Mouse (Mus musculus) Patski (cell line): ENCODE measurements around the gene Slc35a1. TPM values are rescaled to one million over a fixed set of nuclear protein-coding genes. Genes with fewer than 3 reads are reported as not detected.
"Not testable (repeated sequence)": the region's sequence is repeated elsewhere in the genome, so short reads cannot be mapped to it uniquely, and the experiment has no call there.

ENCODE experiments used
- ATAC-seq: fragments of 100-300 bp; one replicate; pipeline ENCODE4 v1.8.0; 2021
- CTCF ChIA-PET: fragments of 350-600 bp; sonication (Branson Sonifier 250); formaldehyde crosslinking; loops from one replicate; lab custom pipeline; 2022; ENCODE audit warnings: inconsistent platforms; lab: Charles Lee
- POLR2A ChIA-PET: fragments of 350-600 bp; sonication (Branson Sonifier 250); formaldehyde crosslinking; loops from one replicate; lab custom pipeline; 2022; ENCODE audit warnings: antibody characterized with exemption, inconsistent platforms; lab: Charles Lee
- DNase-seq: peaks from one replicate; pipeline ENCODE4 v3.0.0-alpha.2; 2011; ENCODE audit warnings: low read depth, low spot score
- H3K27me3 ChIP-seq: fragments of 371-371 bp; one replicate; pipeline ENCODE4 v1.5.1; 2021
- CTCF ChIP-seq: fragments of 100-300 bp; IDR thresholded peaks from one replicate; pipeline ENCODE4 v1.5.1; 2021
- in situ Hi-C: fragments of 300-500 bp; cut with MboI; formaldehyde crosslinking; loops from 3 replicates; pipeline ENCODE4 v1.11.1; 2018; ENCODE audit warnings: low pct_unique_long_range_greater_than_20kb, mixed read lengths
- polyA plus RNA-seq: library from polyadenylated mRNA; unstranded; gene quantifications from one replicate; pipeline ENCODE4 v1.2.3, GENCODE M21; 2021

The Slc35a1 gene
- 20.6 TPM for polyA plus RNA-seq

DNA sequence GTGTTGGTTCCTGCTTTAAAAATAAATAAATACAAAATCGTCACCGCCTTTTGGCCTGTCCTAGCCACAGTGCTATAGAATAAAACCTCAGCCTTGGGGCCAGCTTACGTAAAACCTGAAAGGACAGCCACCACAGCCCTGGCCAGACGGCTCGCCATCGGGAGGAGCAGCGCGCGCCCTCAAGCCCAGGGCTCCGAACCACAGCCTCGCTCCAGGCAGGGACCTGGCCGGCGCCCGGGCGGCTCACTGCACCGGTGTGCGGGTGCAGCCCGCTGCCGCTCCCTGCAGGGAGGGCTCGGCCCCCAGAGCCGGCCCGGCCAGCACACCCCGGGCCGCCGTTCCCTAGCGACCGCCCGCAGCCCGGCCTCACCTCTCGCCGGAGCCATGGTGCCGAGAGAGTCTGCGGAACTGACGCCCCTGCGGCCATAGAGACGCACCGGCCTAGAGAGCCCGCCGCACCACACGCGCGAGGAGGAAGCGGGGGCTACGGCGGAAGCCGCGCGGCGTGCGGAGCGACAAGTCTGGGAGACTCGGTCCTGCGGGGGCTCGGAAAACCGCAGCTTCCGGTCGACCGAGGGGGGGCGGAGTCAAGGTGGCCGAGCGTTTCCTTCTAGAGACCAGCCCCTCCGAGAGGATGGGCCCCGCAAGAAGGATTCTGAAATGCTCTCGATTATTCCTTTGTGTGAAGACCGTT, at the start of gene Slc35a1:
TSS of gene Slc35a1 (minus strand) at position 565 of the 694 bp plus-strand sequence.
- TF ChIP-seq CTCF: no peak
- peak; percentile 96 for ATAC-seq
- H3K27me3 ChIP-seq: no peaks in the 10 kb centered on the region
- peak; percentile 25 for DNase-seq
- POLR2A ChIA-PET: no interaction called here
- CTCF ChIA-PET: no interaction called here
- in situ Hi-C loops: loop anchor here (25.0 kb wide), 1 partner anchor 225 kb away; no protein-coding TSS in a partner anchor

DNA sequence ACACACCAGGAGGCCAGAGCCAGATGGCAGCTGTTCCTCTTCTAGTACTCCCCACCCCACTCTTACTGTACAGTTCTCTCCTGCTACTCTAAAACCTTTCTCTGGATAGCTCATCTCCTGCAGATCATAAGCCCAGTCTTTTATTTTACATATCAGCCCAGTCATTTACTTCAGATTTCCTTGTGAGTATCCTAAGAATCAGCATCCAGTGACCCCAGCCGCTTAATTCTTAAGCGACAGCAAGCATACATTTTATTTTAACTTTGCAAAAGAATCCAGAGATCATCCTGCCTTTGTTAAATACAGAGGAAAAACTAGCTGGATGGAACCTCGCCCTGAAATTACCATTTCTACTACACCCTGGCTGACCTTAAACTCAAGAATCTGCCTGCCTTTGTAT, 47.2 kb upstream of the Slc35a1 start:
- no peak for DNase-seq
- in situ Hi-C loops: no loop called here
- ChIA-PET CTCF (no interaction called here), POLR2A (no interaction called here)
- no peak for TF ChIP-seq CTCF
- peaks cover 10% of the 10 kb centered on the region for H3K27me3 ChIP-seq
- no peak for ATAC-seq

DNA sequence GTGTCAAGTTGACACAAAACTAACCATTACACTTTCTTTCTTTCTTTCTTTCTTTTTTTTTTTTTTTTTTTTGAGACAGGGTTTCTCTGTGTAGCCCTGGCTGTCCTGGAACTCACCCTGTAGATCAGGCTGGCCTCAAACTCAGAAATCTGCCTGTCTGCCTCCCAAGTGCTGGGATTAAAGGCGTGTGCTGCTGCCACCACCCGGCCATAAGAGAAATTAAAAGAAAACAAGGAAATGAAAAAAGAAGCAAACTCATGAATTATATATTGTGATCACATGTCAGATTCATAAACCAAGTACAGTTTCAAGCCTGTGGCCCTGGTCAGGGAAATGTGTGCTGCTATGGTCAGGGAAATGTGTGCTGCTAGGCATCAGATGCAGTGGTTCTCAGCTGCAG, 46.2 kb upstream of the Slc35a1 start:
- CTCF ChIA-PET, DNase-seq, H3K27me3 ChIP-seq, ATAC-seq, in situ Hi-C loops, POLR2A ChIA-PET: not testable (repeated sequence)

DNA sequence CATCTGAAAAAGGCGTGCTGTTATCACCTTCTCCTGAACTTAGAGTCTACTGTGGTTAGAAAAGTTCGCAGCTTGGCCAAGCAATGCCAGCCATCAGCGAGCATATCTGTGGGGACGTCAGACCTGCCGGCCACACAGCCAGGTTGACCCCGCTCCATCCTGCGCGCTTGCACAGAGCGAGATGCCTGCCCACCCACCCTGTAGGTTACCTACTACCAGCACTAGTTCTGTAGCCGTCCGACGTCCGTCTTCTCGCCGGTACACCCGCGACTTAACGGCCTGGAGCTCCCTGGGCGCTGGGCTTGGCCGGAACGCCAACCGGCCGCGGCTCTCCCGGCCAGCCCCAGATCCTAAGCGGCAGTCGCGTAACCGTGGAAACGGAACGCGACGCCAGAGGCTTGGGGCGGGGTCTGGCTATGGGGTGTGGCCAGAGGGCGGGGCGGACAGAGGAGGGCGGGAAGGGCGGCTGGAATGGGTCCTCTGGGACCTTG, 42.7 kb upstream of the Slc35a1 start, which contains the start of gene Cfap206:
TSS of gene Cfap206 (minus strand) at position 356 of the 491 bp plus-strand sequence.
- DNase-seq (no peak), ATAC-seq (peak; percentile 87)
- no peak for TF ChIP-seq CTCF
- ChIA-PET CTCF (no interaction called here), POLR2A (no interaction called here)
- in situ Hi-C loops: no loop called here
- peaks cover 4% of the 10 kb centered on the region for H3K27me3 ChIP-seq

DNA sequence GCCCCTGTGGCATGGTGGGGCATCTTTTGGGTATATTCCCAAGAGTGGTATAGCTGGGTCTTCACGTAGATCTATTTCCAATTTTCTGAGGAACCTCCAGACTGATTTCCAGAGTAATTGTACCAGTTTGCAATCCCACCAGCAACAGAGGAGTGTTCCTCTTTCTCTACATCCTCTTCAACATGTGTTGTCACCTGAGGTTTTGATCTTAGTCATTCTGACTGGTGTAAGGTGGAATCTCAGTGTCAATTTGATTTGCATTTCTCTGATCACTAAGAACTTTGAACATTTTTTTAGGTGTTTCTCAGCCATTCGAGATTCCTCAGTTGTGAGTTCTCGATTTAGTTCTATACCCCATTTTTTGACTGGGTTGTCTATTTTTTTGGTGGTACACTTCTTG, 38.5 kb upstream of the Slc35a1 start:
- ATAC-seq, POLR2A ChIA-PET, H3K27me3 ChIP-seq, in situ Hi-C loops, CTCF ChIA-PET, DNase-seq: not testable (repeated sequence)

DNA sequence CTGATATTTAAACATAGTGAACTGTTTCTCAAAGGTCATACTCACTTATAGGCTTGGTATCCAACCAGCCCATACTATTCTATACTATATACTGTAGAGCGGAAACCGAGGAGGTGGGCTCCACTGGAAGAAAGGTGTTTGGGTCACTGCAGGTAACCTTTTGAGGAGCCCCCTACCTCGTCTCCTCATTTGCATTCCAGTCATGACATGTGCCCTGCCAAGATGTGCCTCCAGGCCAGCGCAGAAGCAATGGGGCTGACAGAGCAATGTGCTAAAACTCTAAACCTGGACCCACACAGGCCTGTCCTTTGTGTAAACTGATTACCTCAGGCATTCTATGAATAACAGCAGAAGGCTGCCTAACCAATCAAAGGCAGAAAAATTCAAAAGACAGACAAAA, 37.1 kb upstream of the Slc35a1 start:
- in situ Hi-C loops: no loop called here
- POLR2A ChIA-PET: no interaction called here
- CTCF ChIA-PET: no interaction called here

DNA sequence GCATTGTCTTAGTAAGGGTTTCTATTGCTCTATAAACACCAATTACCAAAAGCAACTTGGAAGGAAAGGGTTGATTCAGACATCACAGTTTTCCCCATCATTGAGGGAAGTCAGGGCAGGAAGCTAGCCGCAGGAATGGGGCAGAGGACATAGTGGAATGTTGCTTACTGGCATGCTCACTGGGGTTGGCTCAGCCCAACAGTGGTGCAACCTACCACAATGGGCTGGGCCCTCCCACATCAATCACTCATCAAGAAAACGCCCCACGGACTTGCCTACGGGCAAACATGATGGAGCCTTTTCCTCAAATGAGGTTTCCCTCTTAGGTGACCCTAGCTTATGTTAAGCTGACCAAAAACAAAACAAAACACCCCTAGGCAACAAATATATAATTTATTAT, 35.9 kb upstream of the Slc35a1 start:
- peaks cover 4% of the 10 kb centered on the region for H3K27me3 ChIP-seq
- ATAC-seq (no peak), DNase-seq (no peak)
- POLR2A ChIA-PET: no interaction called here
- in situ Hi-C loops: no loop called here
- TF ChIP-seq CTCF: no peak
- CTCF ChIA-PET: no interaction called here

More for the DNA sequence above, 37.1 kb upstream of the Slc35a1 start:
- TF ChIP-seq CTCF: no peak
- DNase-seq: no peak
- no peak for ATAC-seq
- peaks cover 4% of the 10 kb centered on the region for H3K27me3 ChIP-seq

DNA sequence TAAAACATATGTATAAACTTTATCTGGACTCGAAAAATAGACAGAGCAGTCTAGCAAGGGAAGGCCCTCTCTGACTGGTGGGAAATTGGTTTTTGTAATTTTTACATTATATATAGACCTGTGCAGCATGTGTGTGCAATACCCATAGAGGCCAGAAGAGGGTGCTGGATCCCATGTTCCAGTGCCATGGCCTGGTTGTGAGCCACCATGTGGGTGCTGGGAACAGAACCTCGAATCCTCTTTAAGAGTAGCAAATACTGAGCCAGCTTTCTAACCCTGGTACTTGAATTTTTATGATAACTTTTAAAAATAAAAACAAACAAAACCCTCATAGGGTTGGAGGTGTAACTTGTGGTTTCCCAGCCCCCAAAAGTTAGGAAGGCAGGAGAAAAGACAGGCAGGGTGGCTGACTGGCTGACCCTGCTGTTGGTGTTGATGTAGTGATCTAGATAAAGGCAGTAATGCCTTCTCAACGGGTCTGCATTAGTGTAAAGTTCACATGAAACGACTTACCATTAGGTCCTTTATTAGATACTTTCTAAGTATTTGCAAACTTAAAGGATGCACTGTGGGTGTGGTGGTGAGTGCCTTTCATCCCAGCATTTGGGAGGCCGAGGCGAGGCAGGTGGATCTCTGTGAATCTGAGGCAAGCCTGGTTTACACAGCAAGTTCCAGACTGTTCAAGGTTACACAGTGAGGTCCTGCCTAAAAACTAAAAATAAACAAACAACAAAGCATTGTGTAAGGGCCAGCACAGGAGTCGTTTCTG, 33.1 kb upstream of the Slc35a1 start:
- ChIA-PET CTCF (no interaction called here), POLR2A (no interaction called here)
- H3K27me3 ChIP-seq: no peaks in the 10 kb centered on the region
- DNase-seq: no peak
- in situ Hi-C loops: no loop called here
- no peak for ATAC-seq
- TF ChIP-seq CTCF: no peak

DNA sequence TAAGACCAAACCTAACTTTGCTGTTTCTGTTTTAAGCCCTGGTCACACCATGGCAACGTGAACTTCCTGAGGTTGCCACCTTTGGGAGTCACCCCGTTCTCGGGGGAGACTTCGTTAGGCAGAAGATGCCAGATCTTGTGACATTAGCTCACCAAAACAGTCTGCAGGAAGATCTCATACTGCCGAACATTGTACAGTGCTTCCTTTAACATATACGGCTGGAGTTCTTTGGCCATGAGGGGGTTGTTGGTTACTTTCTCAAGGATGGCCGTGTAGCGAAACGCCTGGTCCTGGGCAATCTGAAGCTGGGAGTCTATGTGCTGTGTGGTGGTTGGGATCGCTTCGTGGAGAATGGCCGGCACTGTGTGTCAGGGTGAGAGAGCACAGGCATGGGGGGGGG, 32.2 kb upstream of the Slc35a1 start:
- POLR2A ChIA-PET: no interaction called here

DNA sequence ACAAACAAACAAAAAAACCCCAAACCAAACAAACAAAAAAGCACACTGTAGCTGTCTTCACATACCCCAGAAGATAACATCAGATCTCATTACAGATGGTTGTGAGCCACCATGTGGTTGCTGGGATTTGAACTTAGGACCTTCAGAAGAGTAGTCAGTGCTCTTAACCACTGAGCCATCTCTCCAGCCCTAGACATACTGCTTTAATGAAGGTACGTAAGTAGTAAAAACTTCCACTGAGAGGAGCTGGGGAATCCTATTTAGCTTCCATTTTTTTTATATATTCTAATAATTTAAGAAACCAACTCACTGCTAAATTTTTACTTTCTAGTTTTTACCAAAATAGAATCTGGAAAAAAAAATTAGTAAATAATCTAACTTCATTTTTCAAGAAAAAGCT, 27.8 kb upstream of the Slc35a1 start:
- ChIA-PET CTCF (no interaction called here), POLR2A (no interaction called here)
- in situ Hi-C loops: no loop called here
- ATAC-seq (no peak), DNase-seq (no peak)
- TF ChIP-seq CTCF: no peak
- H3K27me3 ChIP-seq: no peaks in the 10 kb centered on the region

More for the DNA sequence above, 32.2 kb upstream of the Slc35a1 start:
- in situ Hi-C loops: no loop called here
- no peak for DNase-seq
- no peaks in the 10 kb centered on the region for H3K27me3 ChIP-seq
- no peak for ATAC-seq
- CTCF ChIA-PET: no interaction called here
- TF ChIP-seq CTCF: no peak

DNA sequence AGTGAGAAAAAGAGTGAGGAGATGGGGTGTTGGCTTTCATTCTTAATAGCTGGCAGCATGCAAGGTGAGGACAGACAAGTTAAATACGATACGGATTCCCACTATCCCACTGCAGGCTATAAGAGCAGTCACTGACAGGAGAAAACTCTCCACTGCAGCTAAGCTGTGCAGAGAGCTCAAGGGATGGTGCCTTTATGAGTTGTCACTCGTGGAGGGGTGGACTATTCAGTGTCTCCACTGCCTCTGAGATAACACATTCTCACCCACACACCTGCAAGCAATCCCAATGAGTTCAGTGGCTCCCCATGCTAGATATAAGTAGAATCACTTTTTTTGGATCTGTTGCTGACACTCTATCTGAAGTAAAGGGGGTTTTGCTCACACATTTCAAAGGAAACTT, 20.9 kb upstream of the Slc35a1 start:
- no peak for TF ChIP-seq CTCF
- POLR2A ChIA-PET: no interaction called here
- peaks cover 4% of the 10 kb centered on the region for H3K27me3 ChIP-seq
- in situ Hi-C loops: no loop called here
- DNase-seq: no peak
- CTCF ChIA-PET: interaction anchor here (1.1 kb wide), 1 partner anchor 9 kb away, joined by 3 read pairs; no protein-coding TSS in a partner anchor
- ATAC-seq: no peak
